Mouse (Mus musculus): Measurements from ENCODE around the gene Sbk3.

Sbk3 gene

GRCm38 (mm10) chr7:4928323-4928722 lies 42.6 kb downstream of the Sbk3 start:
- no peak for DNase-seq

- DNase-seq = peak; percentile 45
These were observed 43.3 kb downstream of the Sbk3 start for GRCm38 (mm10) chr7:4927711-4928110.

- DNase-seq = no peak
These were observed 44.1 kb downstream of the Sbk3 start for GRCm38 (mm10) chr7:4926849-4927248.

GRCm38 (mm10) chr7:4925441-4926381 lies 45.3 kb downstream of the Sbk3 start, which contains the start of gene Ssc5d:
Gene Ssc5d, plus strand, starts transcription at chr7:4925785.
- peak; percentile 74 for DNase-seq

- peak; percentile 57 for DNase-seq
These were observed 46.1 kb downstream of the Sbk3 start for GRCm38 (mm10) chr7:4924891-4925301.

GRCm38 (mm10) chr7:4924483-4924882 lies 46.5 kb downstream of the Sbk3 start:
- DNase-seq = no peak

GRCm38 (mm10) chr7:4923586-4924364 lies 47.2 kb downstream of the Sbk3 start:
- DNase-seq = peak; percentile 71

- peak; percentile 73 for DNase-seq
These were observed 47.9 kb downstream of the Sbk3 start for GRCm38 (mm10) chr7:4922931-4923565.

- peak; percentile 87 for DNase-seq
These were observed 48.5 kb downstream of the Sbk3 start for GRCm38 (mm10) chr7:4922508-4922907.

- no peak for DNase-seq
These were observed 49.0 kb downstream of the Sbk3 start, which contains the start of gene Nat14 for GRCm38 (mm10) chr7:4921824-4922482. Gene Nat14, plus strand, starts transcription at chr7:4922028.

- peak; percentile 54 for DNase-seq
These were observed 49.8 kb downstream of the Sbk3 start for GRCm38 (mm10) chr7:4920976-4921823.

GRCm38 (mm10) chr7:4920496-4920895 lies 50.5 kb downstream of the Sbk3 start:
- DNase-seq = no peak

- no peak for DNase-seq
These were observed 51.0 kb downstream of the Sbk3 start for GRCm38 (mm10) chr7:4919971-4920370.

GRCm38 (mm10) chr7:4919096-4919495 lies 51.9 kb downstream of the Sbk3 start:
- no peak for DNase-seq

- DNase-seq = no peak
These were observed 52.3 kb downstream of the Sbk3 start for GRCm38 (mm10) chr7:4918681-4919080.

- no peak for DNase-seq
These were observed 53.5 kb downstream of the Sbk3 start for GRCm38 (mm10) chr7:4917494-4917893.

GRCm38 (mm10) chr7:4915669-4916416 lies 55.1 kb downstream of the Sbk3 start:
- peak; percentile 44 for DNase-seq

All from kidney, postnatal 10 days (tissue).